Mouse (Mus musculus) forebrain, embryonic 16.5 days (tissue): ENCODE measurements around the gene Kirrel3. TPM values are rescaled to one million over a fixed set of nuclear protein-coding genes. Genes with fewer than 3 reads are reported as not detected.
A peak's percentile ranks its signal among the peaks of the same experiment; 100 is the strongest.

Experiments used
- ATAC-seq: fragments of 200-750 bp; cut with Nextera tagmentation; 2 replicates; pipeline ENCODE4 v1.8.0; 2017; ENCODE audit warnings: mild to moderate bottlenecking, moderate library complexity
- H3K27ac ChIP-seq: fragments of 300-500 bp; sonication (generic); 2 replicates; pipeline ENCODE4 v1.5.1; 2014; ENCODE audit warnings: low read length, control low read depth
- H3K27me3 ChIP-seq: fragments of 300-500 bp; sonication (generic); replicated peaks from 2 replicates; pipeline ENCODE4 v1.6.1; 2014; ENCODE audit warnings: low read length; ENCODE audit not compliant: control insufficient read depth, insufficient read depth
- H3K36me3 ChIP-seq: fragments of 300-500 bp; sonication (generic); 2 replicates; pipeline ENCODE4 v1.6.1; 2014; ENCODE audit not compliant: control insufficient read depth, insufficient read depth
- H3K4me1 ChIP-seq: fragments of 300-500 bp; sonication (generic); replicated peaks from 2 replicates; pipeline ENCODE4 v1.6.1; 2014; ENCODE audit warnings: low read length; ENCODE audit not compliant: control insufficient read depth, insufficient read depth
- H3K4me2 ChIP-seq: fragments of 300-500 bp; sonication (generic); 2 replicates; pipeline ENCODE4 v1.6.1; 2014; ENCODE audit warnings: mild to moderate bottlenecking, low read length, control low read depth
- H3K4me3 ChIP-seq: fragments of 300-500 bp; sonication (generic); replicated peaks from 2 replicates; pipeline ENCODE4 v1.5.1; 2014; ENCODE audit warnings: mild to moderate bottlenecking, low read length, control low read depth
- H3K9ac ChIP-seq: fragments of 300-500 bp; sonication (generic); replicated peaks from 2 replicates; pipeline ENCODE4 v1.6.1; 2014; ENCODE audit warnings: low read depth, low read length, control low read depth
- H3K9me3 ChIP-seq: fragments of 300-500 bp; sonication (generic); 2 replicates; pipeline ENCODE4 v1.6.1; 2016; ENCODE audit warnings: low read length; ENCODE audit not compliant: control insufficient read depth
- WGBS: fragments of 180-500 bp; shearing (Covaris S2); extraction: QIAGEN DNeasy Blood & Tissue Kit; methylation state at CpG from one replicate; pipeline ENCODE4 v1.1.7; 2014; 5-methylcytosine and 5-hydroxymethylcytosine counted together
- polyA plus RNA-seq: library from polyadenylated mRNA; unstranded; fragments of >200 nt; fragmentation: Nextera tagmentation; extraction: Ambion mirVana; gene quantifications from 2 replicates; pipeline ENCODE4 v1.2.1, GENCODE M21; 2015

Gene Kirrel3
- polyA plus RNA-seq, 1 experiment from 2014 or later = 62.7 TPM

- peak overlapping the region; percentile 58 for H3K27ac ChIP-seq
- ATAC-seq = peak; percentile 61
Measured at GRCm38 (mm10) chr9:34771401-34771800, 285.7 kb downstream of the Kirrel3 start.

GRCm38 (mm10) chr9:34772022-34772437, 286.3 kb downstream of the Kirrel3 start:
- Histone ChIP-seq H3K9ac (no peak overlapping the region), H3K36me3 (no peaks in the 10 kb centered on the region), H3K4me2 (no peak overlapping the region), H3K4me1 (peaks cover 13% of the 10 kb centered on the region), H3K4me3 (no peak overlapping the region), H3K27me3 (no peaks in the 10 kb centered on the region), H3K27ac (peak overlapping the region; percentile 58), H3K9me3 (0 out of 2 replicates have a peak, but pooled peaks cover 5% of the 10 kb centered on the region)
- WGBS = 36% methylated on average over 9 of the region's 9 CpGs
- ATAC-seq = peak; percentile 86

More at GRCm38 (mm10) chr9:34771401-34771800, 285.7 kb downstream of the Kirrel3 start:
- no peak overlapping the region for H3K4me3 ChIP-seq
- H3K4me1 ChIP-seq = peaks cover 13% of the 10 kb centered on the region
- H3K9ac ChIP-seq = no peak overlapping the region
- no peak overlapping the region for H3K4me2 ChIP-seq
- no peaks in the 10 kb centered on the region for H3K36me3 ChIP-seq
- 0 out of 2 replicates have a peak, but pooled peaks cover 5% of the 10 kb centered on the region for H3K9me3 ChIP-seq
- H3K27me3 ChIP-seq = no peaks in the 10 kb centered on the region

DNA sequence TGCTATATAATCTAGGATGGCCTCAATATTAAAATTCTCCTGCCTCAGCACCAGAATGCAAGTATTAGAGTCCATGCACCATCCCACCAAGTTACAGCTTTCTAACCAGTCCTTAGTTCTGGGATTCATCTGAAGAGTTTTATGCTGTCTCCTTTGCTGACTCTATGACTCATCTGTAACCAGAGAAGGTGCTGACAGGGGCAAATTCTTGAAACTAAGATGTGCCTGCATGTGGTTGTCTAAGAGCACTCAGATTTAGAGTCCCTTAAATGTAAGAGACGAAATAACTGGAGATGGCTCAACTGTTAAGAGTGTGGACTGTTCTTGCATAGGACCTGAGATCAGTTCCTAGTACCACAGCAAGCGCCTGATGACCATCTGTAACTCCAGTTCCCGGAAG, 295.7 kb downstream of the Kirrel3 start:
- no peak overlapping the region for H3K4me2 ChIP-seq
- 87% methylated on average over 3 of the region's 3 CpGs for WGBS
- H3K27ac ChIP-seq = no peak overlapping the region
- H3K9me3 ChIP-seq = no peaks in the 10 kb centered on the region
- 0 out of 2 replicates have a peak, but pooled peaks cover 4% of the 10 kb centered on the region for H3K4me1 ChIP-seq
- ATAC-seq = no peak
- H3K36me3 ChIP-seq = no peaks in the 10 kb centered on the region
- H3K27me3 ChIP-seq = no peaks in the 10 kb centered on the region
- no peak overlapping the region for H3K4me3 ChIP-seq
- H3K9ac ChIP-seq = no peak overlapping the region

GRCm38 (mm10) chr9:34787915-34788314, 302.2 kb downstream of the Kirrel3 start:
- WGBS = 44% methylated on average over 3 of the region's 3 CpGs
- no peak for ATAC-seq
- H3K27ac ChIP-seq = no peak overlapping the region
- H3K9ac ChIP-seq = no peak overlapping the region
- H3K4me1 ChIP-seq = peaks cover 15% of the 10 kb centered on the region
- H3K27me3 ChIP-seq = no peaks in the 10 kb centered on the region
- H3K4me3 ChIP-seq = no peak overlapping the region
- H3K36me3 ChIP-seq = no peaks in the 10 kb centered on the region
- H3K4me2 ChIP-seq = no peak overlapping the region
- peaks cover 4% of the 10 kb centered on the region; the same call in 1 of the 2 replicates for H3K9me3 ChIP-seq

DNA sequence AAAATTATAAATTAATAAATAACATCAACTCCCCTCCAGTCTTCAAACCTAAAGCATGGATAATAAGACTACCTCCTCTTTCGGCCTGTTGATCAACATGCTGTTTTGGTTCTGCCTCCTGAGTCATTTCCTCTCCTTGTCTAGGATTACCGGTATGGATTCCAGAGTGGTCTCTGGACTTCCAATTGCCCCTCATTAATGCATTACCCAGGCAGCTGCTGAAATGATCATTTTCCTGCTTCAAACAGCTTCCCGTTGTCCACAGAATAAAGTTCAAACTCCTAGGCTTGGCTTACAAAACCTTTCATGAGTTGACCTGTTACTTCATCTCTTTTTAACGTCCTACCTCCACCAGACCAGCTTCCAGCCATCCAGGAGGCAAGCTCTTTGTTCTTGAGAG, 309.5 kb downstream of the Kirrel3 start:
- no peak for ATAC-seq
- Histone ChIP-seq H3K9me3 (no peaks in the 10 kb centered on the region), H3K27ac (no peak overlapping the region), H3K4me1 (peaks cover 18% of the 10 kb centered on the region), H3K4me3 (no peak overlapping the region), H3K4me2 (no peak overlapping the region), H3K27me3 (no peaks in the 10 kb centered on the region), H3K36me3 (no peaks in the 10 kb centered on the region), H3K9ac (no peak overlapping the region)
- 44% methylated on average over 4 of the region's 4 CpGs for WGBS

DNA sequence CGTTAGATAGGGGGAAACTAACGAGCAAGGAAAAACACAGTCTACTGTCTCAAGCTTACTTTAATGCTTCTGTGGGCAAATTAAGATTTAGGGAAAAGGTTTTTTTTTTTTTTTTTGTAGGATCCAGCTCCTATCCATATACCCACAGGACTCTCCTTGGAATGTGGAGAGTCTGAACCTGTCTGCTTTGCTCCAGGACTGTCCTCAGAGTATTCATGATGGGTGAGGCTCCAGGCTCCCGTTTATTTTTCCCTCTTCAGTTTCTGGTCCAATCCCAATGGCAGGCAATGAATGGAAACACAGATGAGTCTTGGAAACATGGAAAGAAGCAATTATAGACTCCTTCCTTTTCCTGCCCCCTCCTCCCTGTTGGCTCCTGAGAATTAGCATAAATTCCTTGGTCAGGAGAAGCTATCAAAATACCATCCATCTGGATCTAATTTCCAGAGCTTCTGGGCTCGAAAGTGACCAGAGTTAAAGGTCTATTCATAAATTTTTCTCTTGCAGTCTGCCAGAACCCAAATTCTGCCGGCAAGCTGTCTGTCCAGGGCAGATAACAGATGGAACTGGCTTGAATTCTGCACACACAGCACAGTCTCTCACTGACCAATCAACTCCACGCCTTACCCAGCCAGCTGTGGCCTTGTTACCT, 312.1 kb downstream of the Kirrel3 start:
- Histone ChIP-seq H3K9me3 (no peaks in the 10 kb centered on the region), H3K27me3 (no peaks in the 10 kb centered on the region), H3K4me3 (no peak overlapping the region), H3K36me3 (no peaks in the 10 kb centered on the region), H3K27ac (no peak overlapping the region), H3K4me1 (0 out of 2 replicates have a peak, but pooled peaks cover 7% of the 10 kb centered on the region), H3K9ac (no peak overlapping the region), H3K4me2 (no peak overlapping the region)
- ATAC-seq = no peak
- WGBS = 51% methylated on average over 6 of the region's 6 CpGs

DNA sequence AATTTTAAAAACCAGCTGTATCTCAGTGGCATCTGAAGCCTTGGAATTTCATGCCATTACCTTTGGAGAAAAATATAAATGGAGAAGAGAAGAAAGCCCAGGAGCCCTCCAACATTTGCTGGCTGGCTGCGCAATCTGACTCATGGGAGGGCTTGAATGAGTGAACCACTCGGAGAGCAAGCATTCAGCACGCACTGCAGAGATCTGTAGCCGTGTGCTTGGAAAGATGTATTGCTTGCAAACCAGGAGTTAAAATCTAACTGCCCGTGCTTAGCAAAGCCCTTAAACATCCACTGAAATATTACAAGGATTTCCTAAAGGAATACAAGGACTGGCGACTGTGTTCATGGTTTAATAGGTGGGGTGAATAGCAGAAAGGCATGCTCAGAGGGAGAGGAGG, 316.0 kb downstream of the Kirrel3 start:
- H3K9me3 ChIP-seq = no peaks in the 10 kb centered on the region
- no peak for ATAC-seq
- no peaks in the 10 kb centered on the region for H3K36me3 ChIP-seq
- H3K27ac ChIP-seq = no peak overlapping the region
- no peak overlapping the region for H3K9ac ChIP-seq
- no peak overlapping the region for H3K4me3 ChIP-seq
- no peak overlapping the region for H3K4me2 ChIP-seq
- 79% methylated on average over 6 of the region's 6 CpGs for WGBS
- 0 out of 2 replicates have a peak, but pooled peaks cover 4% of the 10 kb centered on the region for H3K4me1 ChIP-seq
- no peaks in the 10 kb centered on the region for H3K27me3 ChIP-seq

DNA sequence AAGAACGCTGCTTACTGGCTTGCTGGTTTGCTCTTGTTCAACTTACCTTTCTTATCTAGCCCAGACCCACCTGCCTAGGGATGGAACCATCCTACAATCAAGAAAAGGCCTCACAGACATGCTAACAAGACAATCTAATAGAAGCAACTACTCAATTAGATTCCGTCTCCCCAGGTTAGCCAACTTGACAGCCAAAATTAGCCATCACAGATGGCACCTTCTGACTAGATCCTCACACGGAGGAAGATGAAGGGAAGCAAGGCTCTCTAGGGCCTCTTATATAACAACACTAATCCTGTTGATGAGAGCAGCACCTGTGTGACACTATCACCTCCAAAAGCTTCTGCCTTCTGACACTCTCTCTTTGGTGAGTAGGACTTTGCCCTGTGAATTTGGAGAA, 321.2 kb downstream of the Kirrel3 start:
- H3K4me3 ChIP-seq = no peak overlapping the region
- no peak overlapping the region for H3K9ac ChIP-seq
- WGBS = 85% methylated on average over 3 of the region's 3 CpGs
- no peak for ATAC-seq
- H3K4me1 ChIP-seq = no peaks in the 10 kb centered on the region
- H3K4me2 ChIP-seq = no peak overlapping the region
- no peak overlapping the region for H3K27ac ChIP-seq
- H3K9me3 ChIP-seq = no peaks in the 10 kb centered on the region
- H3K36me3 ChIP-seq = no peaks in the 10 kb centered on the region
- H3K27me3 ChIP-seq = no peaks in the 10 kb centered on the region

DNA sequence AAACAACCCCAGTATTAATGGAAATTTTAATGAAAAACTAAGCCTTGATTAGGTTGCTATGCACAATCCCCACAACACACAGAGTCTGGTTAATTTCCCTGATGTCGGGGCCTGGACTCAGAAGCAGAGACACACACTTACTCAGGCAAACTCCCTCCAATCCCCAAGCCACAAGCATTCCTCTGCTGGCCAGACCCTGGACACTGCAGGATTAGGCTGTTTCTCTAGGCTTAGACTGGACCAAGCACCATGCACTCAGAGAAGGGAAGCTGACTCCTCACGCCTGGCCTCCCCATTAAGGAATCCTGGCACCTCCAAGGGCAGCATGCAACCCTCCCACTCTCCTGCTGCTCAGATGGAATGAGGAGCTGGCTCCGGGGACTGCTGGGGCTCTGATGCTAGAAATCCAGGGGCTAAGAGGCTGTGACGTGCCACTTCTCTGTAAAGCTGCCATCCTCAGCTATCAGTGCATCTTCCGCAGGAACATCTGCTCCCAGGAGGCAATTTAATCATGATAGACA, 324.4 kb downstream of the Kirrel3 start:
- Histone ChIP-seq H3K27ac (no peak overlapping the region), H3K27me3 (no peaks in the 10 kb centered on the region), H3K4me1 (no peaks in the 10 kb centered on the region), H3K4me3 (no peak overlapping the region), H3K9me3 (no peaks in the 10 kb centered on the region), H3K4me2 (no peak overlapping the region), H3K9ac (no peak overlapping the region), H3K36me3 (no peaks in the 10 kb centered on the region)
- WGBS = 70% methylated on average over 5 of the region's 5 CpGs
- no peak for ATAC-seq
